Mouse (Mus musculus) lung, embryonic 14.5 days (tissue): ENCODE measurements at regions not wholly inside any gene's neighbourhood (a gene's known extent, or its start where the extent isn't known, plus 50 kb on each side); places are given as distances from the start of the nearest gene placed in this dataset.

ENCODE experiments used
- ATAC-seq: fragments of 200-750 bp; cut with Nextera tagmentation; 2 replicates; pipeline ENCODE4 v1.8.0; 2017; ENCODE audit warnings: mild to moderate bottlenecking, moderate TSS enrichment, moderate library complexity; ENCODE audit not compliant: insufficient read depth
- DNase-seq: peaks from one replicate; pipeline ENCODE4 v3.0.0-alpha.2; 2015
- H3K27ac ChIP-seq: fragments of 300-500 bp; sonication (generic); 2 replicates; pipeline ENCODE4 v1.5.1; 2014; ENCODE audit warnings: low read depth, mild to moderate bottlenecking, moderate library complexity
- H3K27me3 ChIP-seq: fragments of 300-500 bp; sonication (generic); 2 replicates; pipeline ENCODE4 v1.6.1; 2014; ENCODE audit warnings: low read length, control low read depth; ENCODE audit not compliant: insufficient read depth
- H3K36me3 ChIP-seq: fragments of 300-500 bp; sonication (generic); 2 replicates; pipeline ENCODE4 v1.6.1; 2014; ENCODE audit warnings: control low read depth; ENCODE audit not compliant: insufficient read depth
- H3K4me1 ChIP-seq: fragments of 300-500 bp; sonication (generic); 2 replicates; pipeline ENCODE4 v1.6.1; 2014; ENCODE audit warnings: antibody characterized with exemption, control low read depth; ENCODE audit not compliant: insufficient read depth
- H3K4me2 ChIP-seq: fragments of 300-500 bp; sonication (generic); 2 replicates; pipeline ENCODE4 v1.6.1; 2014; ENCODE audit warnings: mild to moderate bottlenecking
- H3K4me3 ChIP-seq: fragments of 300-500 bp; sonication (generic); 2 replicates; pipeline ENCODE4 v1.5.1; 2014; ENCODE audit warnings: low read depth, low read length
- H3K9ac ChIP-seq: fragments of 300-500 bp; sonication (generic); 2 replicates; pipeline ENCODE4 v1.6.1; 2014
- H3K9me3 ChIP-seq: fragments of 300-500 bp; sonication (generic); 2 replicates; pipeline ENCODE4 v1.6.1; 2016; ENCODE audit warnings: low read depth, low read length, control low read depth
- CTCF ChIP-seq: IDR thresholded peaks from 2 replicates; pipeline ENCODE4 v1.5.1; 2016; ENCODE audit warnings: antibody characterized with exemption, low read depth
- WGBS: fragments of 180-500 bp; shearing (Covaris S2); extraction: QIAGEN DNeasy Blood & Tissue Kit; methylation state at CpG from one replicate; pipeline ENCODE4 v1.1.7; 2014; 5-methylcytosine and 5-hydroxymethylcytosine counted together

- DNase-seq (no peak), ATAC-seq (no peak)
- no peak for TF ChIP-seq CTCF
- Histone ChIP-seq H3K9ac (no peak overlapping the region), H3K4me2 (no peak overlapping the region), H3K36me3 (no peaks in the 10 kb centered on the region), H3K4me3 (no peak overlapping the region), H3K27me3 (no peaks in the 10 kb centered on the region), H3K9me3 (no peaks in the 10 kb centered on the region), H3K27ac (no peak overlapping the region), H3K4me1 (peaks cover 4% of the 10 kb centered on the region; the same call in 1 of the 2 replicates)
- WGBS = 62% methylated on average over 2 of the region's 2 CpGs
Measured at GRCm38 (mm10) chr7:136127576-136127975, 411.4 kb upstream of the Mki67 start.

- Histone ChIP-seq H3K27me3 (no peaks in the 10 kb centered on the region), H3K4me2 (no peak overlapping the region), H3K36me3 (no peaks in the 10 kb centered on the region), H3K27ac (no peak overlapping the region), H3K9me3 (no peaks in the 10 kb centered on the region), H3K4me3 (no peak overlapping the region), H3K9ac (no peak overlapping the region), H3K4me1 (peaks cover 4% of the 10 kb centered on the region; the same call in 1 of the 2 replicates)
- no peak for TF ChIP-seq CTCF
- DNase-seq = no peak
- 53% methylated on average over 7 of the region's 7 CpGs for WGBS
- no peak for ATAC-seq
Measured at GRCm38 (mm10) chr7:136129721-136130123, 413.6 kb upstream of the Mki67 start.

- Histone ChIP-seq H3K36me3 (no peaks in the 10 kb centered on the region), H3K27me3 (no peaks in the 10 kb centered on the region), H3K4me3 (no peak overlapping the region), H3K4me1 (no peaks in the 10 kb centered on the region), H3K4me2 (no peak overlapping the region), H3K27ac (no peak overlapping the region), H3K9ac (no peak overlapping the region), H3K9me3 (no peaks in the 10 kb centered on the region)
- ATAC-seq (no peak), DNase-seq (no peak)
- no peak for TF ChIP-seq CTCF
- 52% methylated on average over 10 of the region's 10 CpGs for WGBS
Measured at GRCm38 (mm10) chr7:136130666-136131239, 414.6 kb upstream of the Mki67 start.

- Histone ChIP-seq H3K4me2 (no peak overlapping the region), H3K9ac (no peak overlapping the region), H3K27ac (no peak overlapping the region), H3K36me3 (no peaks in the 10 kb centered on the region), H3K27me3 (no peaks in the 10 kb centered on the region), H3K4me3 (no peak overlapping the region), H3K9me3 (no peaks in the 10 kb centered on the region), H3K4me1 (no peaks in the 10 kb centered on the region)
- 62% methylated on average over 2 of the region's 2 CpGs for WGBS
- ATAC-seq (no peak), DNase-seq (no peak)
- no peak for TF ChIP-seq CTCF
Measured at GRCm38 (mm10) chr7:136132976-136133375, 416.8 kb upstream of the Mki67 start.

- Histone ChIP-seq H3K27ac (no peak overlapping the region), H3K4me1 (no peaks in the 10 kb centered on the region), H3K36me3 (no peaks in the 10 kb centered on the region), H3K4me2 (no peak overlapping the region), H3K4me3 (no peak overlapping the region), H3K27me3 (no peaks in the 10 kb centered on the region), H3K9ac (no peak overlapping the region), H3K9me3 (no peaks in the 10 kb centered on the region)
- TF ChIP-seq CTCF = no peak
- DNase-seq (no peak), ATAC-seq (no peak)
- 53% methylated on average over 1 of the region's 1 CpGs for WGBS
Measured at GRCm38 (mm10) chr7:136136666-136137065, 420.5 kb upstream of the Mki67 start.

GRCm38 (mm10) chr7:136137341-136137740, 421.2 kb upstream of the Mki67 start:
- TF ChIP-seq CTCF = no peak
- WGBS = 73% methylated on average over 2 of the region's 2 CpGs

DNA sequence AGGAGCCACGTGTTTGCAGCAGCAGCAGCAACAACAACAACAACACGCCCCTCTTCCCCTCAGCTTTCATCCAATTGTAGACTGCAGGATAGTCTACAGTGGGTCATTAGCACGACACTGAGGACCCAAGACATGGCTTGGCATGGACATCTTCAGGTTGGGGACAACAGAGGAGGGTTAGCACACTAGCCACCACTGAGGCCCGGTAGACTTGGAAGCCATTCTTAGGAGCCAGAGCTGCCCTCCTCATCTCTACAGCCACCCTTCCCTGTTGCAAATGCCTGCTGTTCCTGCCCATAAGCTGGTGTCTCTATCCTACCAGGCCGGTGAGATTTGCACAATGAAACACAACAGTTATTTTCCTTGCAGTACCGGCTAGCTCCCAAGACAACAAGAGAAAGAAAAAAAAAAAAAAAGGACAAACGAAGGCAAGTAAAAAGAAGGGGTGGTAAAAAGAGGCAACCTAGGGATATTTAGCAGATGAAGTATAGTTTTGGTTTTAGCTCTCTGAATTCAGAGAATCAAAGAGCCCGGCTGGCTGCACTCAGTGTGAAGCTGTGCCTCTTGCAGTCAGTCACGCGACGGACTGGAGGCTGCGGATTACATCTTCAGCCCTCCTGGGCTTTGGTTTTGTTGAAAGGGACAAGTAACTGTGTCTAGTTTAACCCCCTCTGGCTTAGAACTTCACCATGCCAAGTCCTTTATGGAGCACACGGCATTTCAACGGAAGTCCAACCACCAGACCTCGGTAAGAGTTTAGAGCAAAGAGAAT, 421.9 kb upstream of the Mki67 start:
- 78% methylated on average over 15 of the region's 15 CpGs for WGBS
- Histone ChIP-seq H3K4me1 (no peaks in the 10 kb centered on the region), H3K4me2 (no peak overlapping the region), H3K36me3 (no peaks in the 10 kb centered on the region), H3K27me3 (no peaks in the 10 kb centered on the region), H3K4me3 (no peak overlapping the region), H3K9me3 (no peaks in the 10 kb centered on the region), H3K9ac (no peak overlapping the region), H3K27ac (no peak overlapping the region)
- DNase-seq (no peak), ATAC-seq (no peak)
- no peak for TF ChIP-seq CTCF

More at GRCm38 (mm10) chr7:136137341-136137740, 421.2 kb upstream of the Mki67 start:
- H3K27ac ChIP-seq = no peak overlapping the region
- no peak for ATAC-seq
- H3K4me1 ChIP-seq = no peaks in the 10 kb centered on the region
- no peaks in the 10 kb centered on the region for H3K36me3 ChIP-seq
- H3K4me3 ChIP-seq = no peak overlapping the region
- H3K27me3 ChIP-seq = no peaks in the 10 kb centered on the region
- H3K9me3 ChIP-seq = no peaks in the 10 kb centered on the region
- H3K4me2 ChIP-seq = no peak overlapping the region
- no peak for DNase-seq
- H3K9ac ChIP-seq = no peak overlapping the region
